Mouse (Mus musculus): ENCODE data around the gene Cacna1c.

The Cacna1c gene

DNA sequence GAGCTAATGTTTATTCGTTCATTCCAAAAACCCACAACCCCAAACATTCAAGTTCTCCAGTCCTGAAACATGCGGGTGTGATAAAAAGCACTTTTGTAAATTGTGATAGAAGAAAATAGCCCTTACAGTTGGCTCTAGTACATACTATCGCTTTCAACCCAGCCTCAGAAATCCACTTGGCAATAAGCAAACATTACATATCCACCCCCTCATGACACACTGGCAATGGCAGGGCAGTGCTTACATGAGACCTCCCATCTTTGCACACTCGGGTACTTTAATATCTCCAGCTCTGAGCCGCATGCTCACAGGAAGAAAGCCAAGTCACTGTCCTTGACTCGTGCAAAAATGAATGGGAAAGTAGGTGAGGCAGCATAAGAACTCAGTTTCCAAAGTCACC is 232.4 kb downstream of the Cacna1c start:
- DNase-seq (ENCODE audit: low spot score in 2 of 2): no peak

DNA sequence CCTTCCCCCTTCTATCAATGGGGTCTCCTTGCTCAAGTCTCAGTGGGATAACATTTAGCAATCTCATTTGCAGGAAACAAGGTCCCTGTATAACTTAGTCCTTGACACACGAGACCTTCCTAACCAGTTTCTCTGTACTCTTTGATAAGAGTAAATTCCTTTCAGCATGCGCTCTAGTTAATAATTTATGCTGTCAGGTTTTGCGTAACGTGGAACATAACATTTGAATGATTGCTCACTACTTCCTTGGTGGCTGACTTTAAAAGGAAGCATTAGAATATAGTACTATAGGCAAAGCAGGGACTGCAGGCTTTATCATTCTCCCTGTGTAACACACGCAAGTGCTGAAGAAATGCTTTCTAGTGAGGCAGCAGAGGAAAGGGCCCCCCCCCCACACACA is 232.9 kb downstream of the Cacna1c start:
- no peak for DNase-seq (ENCODE audit: low spot score in 2 of 2)

DNA sequence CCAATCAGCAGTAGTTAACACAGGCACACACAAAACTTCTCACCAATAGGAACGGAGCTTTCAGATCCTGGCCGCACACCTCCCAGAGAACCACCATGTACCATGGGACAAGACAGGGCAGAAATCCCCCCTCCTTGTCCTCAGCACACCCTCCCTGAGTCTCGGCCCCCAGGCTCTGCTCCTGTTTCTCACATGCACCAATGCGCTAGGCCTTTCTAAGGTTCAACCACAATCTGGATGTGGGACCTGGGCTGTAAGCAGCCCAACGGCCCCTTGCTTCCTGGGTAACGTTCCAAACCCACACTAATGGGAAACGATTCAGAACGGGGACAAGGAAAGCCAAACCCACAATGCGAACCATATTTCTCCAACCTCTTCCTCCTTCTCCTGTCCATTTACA is 237.7 kb downstream of the Cacna1c start:
- DNase-seq (ENCODE audit: low spot score in 2 of 2): no peak

DNA sequence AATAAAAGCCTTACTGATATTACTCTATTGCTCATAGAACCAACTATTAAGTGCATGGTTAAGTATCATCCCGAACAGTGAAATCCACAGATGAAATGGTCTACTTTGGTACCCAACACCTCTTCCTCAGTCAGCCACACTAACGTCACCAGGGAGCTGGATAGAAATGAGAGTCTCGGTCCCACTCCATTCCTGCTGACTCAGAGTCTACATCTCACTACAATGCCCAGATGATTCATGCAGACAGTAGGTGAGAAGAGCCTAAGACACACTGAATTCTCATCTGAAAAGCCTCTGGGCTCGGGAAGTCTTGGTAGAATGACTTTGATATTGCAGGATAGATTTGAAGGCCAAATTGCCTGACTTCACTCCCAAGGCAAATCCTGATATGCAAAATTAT is 240.0 kb downstream of the Cacna1c start:
- DNase-seq (ENCODE audit: low spot score in 2 of 2): no peak

DNA sequence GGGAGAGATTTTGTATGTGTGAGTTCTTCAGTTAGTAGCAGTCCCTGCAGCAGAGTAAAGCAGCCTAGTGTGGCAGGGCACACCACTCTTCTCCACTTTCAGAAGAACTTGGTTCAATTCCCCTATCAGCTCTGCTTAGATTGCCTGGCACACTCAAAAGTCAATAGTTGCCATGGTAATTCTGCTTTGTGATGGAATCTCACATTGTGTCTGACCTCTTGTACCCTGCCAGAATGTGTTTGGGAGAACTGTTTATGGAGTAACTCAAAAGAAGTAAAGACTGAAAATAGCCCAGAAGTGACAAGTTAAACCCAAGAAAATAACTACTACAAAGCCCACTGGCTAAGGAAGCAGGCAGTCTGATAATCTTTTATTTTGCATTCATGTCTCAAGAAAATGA is 240.4 kb downstream of the Cacna1c start:
- no peak for DNase-seq (ENCODE audit: low spot score in 2 of 2)

DNA sequence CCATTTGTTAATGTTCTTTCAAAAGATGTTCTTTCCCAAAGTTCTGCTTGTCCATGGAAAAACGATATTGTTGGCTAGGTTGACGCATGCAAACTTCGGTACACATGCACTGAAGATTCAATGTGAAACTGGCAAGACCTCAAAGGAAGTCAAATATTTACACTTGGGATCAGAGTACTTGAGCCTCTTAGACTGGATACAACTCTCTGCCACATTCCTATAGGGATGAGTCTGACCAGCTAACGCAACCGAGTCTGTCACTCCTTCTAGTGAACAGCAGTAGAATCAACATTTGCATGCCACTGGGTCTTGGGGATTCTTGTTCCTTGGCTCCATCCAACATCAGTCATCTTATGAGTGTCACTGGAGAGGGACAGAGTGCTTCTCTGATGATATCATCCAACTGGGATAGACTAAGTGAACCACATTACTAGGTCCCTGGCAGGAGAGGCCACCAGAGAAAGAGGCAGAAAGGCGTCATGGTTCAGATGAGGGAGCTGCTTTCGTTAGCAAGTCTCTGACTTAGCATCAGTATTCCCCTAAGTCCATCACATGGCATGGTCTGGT is 241.1 kb downstream of the Cacna1c start:
- no peak for DNase-seq (ENCODE audit: low spot score in 2 of 2)

DNA sequence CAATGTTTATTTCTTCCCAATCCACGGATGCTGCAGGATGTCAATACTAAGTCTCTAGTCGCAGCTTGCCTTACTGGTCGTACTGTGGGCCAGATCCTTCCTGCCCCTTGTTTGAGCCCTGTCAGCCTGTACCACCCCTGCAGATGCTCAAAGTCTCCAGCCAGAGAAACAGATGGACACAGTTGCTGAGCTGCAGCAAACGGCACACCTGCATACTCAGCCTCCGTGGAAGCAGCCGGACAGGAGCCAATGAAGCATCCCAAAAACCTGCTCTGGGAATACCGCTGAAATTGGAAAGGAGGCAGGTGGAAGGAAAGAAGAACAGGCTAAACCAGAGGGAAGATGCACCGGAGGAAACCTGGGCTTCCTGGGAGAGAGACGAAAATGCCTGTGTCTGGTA is 243.8 kb downstream of the Cacna1c start:
- DNase-seq (ENCODE audit: low spot score in 2 of 2): no peak

DNA sequence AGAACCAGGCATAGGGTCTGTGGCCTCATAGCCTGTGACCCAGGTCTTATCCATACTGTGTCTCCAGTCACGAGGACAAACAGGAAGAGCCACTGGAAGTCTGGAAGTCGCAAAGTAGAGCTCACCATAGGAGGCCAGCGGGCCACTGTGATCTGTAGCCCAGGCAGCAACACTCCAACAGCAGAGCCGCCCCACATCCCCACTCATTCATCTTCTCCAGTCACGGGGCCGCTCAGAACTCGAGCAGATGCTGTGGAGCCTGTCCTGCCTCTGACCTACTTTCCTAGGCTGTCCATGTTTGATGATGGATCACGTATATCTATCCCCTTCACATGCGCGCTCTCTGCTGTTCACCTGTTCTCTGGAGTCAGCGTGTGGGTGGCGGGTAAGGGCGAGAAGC is 246.0 kb downstream of the Cacna1c start:
- no peak for DNase-seq (ENCODE audit: low spot score in 2 of 2)

DNA sequence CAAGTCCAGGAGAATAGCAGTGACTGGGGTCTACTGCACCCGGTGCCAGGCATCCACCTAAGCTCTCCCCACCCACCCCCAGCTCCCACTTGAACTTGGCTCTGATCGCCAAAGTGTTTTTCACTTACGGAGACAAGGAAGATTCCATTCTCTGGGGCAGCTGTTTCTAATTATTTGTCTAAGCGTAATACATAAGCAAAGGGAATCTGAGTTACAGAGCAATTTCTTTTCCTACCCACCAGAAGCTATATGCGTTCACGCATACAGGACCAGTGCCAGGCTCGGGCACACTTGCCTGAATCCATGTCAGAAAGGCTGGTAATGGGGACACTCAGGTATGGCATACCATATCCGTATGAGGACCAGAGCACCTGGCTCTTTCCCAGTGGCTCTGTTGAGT is 248.9 kb downstream of the Cacna1c start:
- no peak for DNase-seq (ENCODE audit: low spot score in 2 of 2)

DNA sequence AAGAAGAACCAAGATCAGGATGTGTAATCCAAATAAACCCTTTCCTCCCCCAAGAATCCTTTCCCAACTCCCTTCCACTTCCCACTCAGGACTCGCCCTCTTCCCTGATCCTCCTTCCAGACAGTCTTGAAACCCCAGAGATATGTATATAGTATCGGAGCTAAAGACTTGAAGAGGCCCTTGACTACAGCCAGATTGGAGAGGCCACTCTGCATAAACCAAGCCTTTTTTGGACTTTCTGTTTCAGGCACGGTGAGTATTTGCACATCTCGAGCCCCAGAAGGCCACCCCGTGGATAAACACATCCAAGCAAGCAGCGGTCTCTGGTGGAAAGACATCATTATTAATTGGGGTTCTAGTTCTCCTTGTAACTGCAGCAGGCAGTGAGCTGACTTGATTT is 249.6 kb downstream of the Cacna1c start:
- DNase-seq (ENCODE audit: low spot score in 2 of 2): no peak

DNA sequence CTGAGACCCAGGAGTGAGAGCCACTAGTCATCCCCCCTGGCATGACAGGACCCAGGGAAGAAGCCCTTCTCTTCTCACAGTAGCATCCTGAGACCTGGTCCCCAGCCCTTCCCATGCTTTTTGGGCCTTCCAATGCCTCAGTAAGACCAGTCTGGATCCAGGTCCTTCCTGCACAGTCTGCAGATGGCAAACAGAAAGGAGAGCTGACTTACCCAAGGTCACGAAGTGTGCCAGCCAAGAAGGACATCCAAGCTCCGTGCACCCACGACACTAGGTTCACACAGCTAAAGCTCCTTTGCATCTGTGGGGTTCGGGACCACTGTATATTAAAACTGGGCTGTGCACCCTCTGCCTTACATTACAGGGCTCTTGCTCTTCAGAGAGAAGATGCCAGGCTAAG is 252.1 kb downstream of the Cacna1c start:
- DNase-seq (ENCODE audit: low spot score in 2 of 2): no peak

DNA sequence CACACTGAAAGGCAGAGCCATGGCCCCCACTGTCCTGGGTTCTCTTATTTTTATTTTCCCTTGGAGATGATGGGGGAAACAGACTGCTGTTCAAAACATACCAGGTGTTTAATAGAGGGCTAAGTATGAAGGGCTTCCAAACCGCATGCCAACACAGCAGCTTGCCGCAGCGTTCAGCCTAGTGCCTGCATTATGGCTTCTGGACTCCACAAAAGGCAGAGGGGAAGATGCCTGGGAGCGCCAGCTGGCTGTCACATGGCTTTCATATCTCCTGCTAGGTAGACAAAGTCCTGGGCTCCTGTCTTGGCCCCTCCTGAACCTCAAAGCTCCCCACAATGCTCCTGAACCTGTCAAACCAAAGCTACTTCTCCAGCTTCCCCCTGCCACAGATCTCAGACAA is 254.4 kb downstream of the Cacna1c start:
- no peak for DNase-seq (ENCODE audit: low spot score in 2 of 2)

DNA sequence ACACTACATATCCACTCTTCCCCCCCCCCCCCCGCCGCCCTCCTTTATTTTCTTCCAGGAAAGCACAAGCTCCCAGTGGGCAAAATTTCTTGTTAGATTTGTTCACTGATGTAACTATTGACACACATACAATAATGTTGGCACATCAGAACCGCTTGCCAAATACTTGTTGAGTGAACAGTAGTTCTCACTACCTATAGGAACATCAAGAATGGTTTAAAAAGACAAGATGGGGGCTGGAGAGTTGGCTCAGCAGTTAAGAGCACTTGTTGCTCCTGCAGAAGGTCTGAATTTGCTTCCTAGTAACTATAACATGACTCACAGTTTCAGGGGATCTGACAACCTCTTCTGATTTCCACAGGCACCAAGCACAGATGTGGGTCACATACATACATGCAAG is 255.2 kb downstream of the Cacna1c start:
- DNase-seq (ENCODE audit: low spot score in 2 of 2): no peak

DNA sequence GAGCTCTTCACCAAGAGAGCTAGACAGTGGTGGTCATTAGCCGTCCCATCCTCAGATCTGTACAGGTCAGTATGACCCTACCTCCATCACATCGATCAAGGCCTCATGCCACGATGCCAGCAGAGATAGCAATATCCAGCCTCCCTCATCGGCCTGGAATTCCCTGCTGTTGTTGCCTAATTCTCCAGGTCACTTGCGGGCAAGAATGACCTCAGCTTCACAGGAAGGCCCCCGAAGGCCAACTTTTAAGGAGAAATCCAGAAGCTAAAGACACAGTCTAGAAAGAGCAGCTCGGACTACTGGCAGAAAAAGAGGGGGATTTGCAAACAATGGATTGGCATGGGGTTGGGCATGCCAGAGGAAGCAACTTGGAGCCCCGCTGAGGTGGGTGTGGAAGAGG is 256.6 kb downstream of the Cacna1c start:
- no peak for DNase-seq (ENCODE audit: low spot score in 2 of 2)

DNA sequence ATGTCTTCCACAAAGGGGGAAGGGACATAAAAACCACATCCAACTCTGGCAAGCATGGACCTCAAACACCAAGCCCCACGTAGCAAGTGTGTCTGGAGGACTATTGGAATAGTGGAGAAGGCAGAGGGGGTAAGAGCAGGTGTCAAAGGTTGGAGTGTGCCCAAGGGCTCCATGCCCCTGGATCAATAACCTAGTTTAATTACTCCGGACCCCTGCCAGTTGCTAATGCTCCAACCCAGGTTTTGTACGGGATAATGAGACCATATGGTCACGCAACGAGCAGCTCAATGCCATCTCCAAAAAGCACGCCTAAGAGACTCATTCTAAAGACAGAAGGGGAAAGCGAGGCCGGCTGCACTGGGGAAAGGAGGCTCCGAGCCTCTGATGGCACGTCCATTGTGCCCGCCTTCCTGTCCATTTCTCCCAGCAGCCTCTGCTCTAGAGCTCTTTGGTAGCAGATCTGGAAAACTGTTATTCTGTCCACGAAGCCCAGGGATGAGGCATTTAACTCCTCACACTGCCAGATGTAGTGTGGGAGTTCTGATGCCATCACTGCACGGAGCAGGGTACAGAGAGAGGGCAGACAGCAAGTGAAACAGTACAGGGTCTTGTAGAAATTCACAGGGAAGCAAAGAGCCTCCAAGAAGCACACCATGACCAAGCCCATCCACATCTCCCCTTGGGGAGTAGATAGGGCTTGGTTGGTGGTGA is 257.7 kb downstream of the Cacna1c start:
- no peak for DNase-seq (ENCODE audit: low spot score in 2 of 2)

DNA sequence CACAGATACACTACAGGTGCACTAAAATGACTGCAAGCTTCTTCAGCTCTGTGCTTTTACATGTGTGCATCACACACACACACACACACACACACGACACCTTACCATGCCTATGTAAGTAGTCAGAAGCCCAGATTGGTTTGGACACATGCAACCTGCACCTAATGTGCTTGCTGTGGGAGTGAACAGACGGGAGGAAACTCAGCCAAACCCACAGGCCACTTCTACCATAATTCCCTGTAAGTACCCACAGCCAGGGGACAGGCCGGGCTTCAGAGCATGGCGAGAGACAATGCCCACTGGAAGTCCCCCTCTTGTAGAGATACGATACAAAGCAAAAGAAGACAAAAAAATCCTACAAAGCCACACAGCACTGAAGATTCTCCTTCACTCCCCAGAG is 258.7 kb downstream of the Cacna1c start:
- DNase-seq (ENCODE audit: low spot score in 2 of 2): no peak

DNA sequence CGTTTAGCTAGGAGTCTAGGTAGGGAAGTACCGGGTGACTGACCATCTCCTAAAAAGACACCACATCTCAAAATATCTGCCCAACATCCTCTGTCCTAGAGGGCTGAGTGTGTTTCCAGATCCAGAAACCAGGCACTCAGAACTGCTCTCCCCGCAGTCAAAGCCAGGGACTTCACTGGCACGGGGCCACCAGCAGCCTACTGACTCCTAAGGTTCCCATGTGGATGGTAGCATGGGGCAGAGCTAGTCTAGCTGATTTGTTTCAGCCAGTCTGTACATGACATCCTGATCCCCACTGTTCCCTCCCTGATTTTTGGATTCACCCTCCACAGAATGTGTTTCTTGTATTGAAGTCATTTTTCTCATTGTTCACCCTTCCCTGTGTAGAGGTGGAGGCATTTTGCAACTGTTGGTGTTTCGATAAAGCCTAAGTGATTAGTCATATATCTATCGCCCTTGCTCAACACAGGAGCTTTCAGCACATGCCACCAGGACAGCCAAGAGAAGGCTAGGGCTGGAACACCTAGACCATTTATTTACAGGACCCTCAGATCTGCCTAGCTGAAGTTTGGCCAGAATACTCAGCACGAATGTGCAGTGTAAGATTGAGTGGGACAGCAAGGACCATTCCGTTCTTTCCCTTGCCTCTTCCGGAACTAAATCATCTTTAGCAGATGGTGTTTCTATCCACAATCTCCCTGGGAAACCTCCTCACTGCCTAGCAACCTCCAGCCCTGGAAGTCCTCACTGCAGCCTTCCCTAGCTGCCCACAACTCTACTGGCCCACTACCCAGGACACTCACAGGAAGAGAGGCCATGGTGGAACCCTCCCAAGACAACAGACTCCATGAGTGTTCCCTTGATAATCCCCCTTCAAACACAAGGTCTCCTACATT is 260.4 kb downstream of the Cacna1c start:
- DNase-seq (ENCODE audit: low spot score in 2 of 2): peak in 1 of 2 experiments; percentile 25

DNA sequence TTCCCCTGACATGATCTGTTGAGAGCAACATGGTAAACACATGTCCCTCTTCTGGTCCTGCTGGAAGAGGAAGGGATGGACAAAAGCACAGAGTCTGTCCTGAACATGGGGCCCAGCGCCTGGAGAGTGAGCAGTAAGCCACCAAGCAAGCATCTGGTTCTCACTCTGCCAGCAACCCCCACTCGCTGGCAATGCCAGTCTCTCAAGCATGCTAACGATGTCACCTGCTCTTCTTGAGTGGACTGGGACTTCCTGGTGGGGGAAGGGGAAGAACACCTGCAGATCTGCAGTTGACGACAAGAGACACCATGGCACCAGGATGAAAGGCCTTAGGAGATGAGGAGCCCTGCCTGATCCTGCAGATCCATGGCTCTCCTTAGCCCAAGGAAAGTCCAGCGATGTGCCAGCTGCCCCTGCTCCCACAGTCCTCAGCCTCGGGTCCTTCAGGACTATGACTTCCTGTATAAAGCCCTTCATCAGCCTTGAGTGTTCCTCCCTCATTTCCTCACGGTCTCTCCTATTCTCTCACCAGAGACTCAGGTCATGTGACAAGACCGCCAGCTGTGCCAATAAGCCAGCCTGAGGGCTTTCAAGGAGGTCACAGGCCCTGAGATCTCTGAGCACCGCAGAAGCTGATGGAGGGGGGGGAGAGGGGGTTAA is 261.8 kb downstream of the Cacna1c start:
- no peak for DNase-seq (ENCODE audit: low spot score in 2 of 2)

DNA sequence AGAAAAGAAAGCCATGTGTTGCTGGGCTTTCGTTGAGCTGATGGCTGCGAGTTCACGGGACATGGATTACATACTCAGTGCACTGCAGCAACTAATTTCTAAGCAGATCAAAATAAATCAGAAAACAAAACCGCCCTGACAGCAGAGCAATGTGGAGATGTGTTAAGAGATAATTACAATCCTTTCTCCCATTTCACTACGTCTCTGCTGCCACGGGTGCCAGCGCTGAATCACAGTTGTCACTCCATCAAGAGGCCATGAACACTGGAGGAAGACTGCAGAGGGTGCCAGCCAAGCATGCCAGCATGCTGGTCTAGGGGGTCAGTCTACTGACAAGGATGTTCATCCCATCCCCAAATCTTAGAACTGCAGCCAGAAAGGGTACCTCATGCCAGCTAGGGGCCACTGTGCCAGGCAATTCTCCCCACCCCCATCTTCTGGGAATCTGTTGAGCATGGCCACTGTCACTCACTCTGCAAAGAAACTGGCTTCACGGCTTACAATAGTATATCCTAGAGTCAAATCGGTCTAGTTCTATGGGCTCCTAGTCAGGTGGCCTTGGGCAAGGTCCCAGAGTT is 263.1 kb downstream of the Cacna1c start:
- no peak for DNase-seq (ENCODE audit: low spot score in 2 of 2)

DNA sequence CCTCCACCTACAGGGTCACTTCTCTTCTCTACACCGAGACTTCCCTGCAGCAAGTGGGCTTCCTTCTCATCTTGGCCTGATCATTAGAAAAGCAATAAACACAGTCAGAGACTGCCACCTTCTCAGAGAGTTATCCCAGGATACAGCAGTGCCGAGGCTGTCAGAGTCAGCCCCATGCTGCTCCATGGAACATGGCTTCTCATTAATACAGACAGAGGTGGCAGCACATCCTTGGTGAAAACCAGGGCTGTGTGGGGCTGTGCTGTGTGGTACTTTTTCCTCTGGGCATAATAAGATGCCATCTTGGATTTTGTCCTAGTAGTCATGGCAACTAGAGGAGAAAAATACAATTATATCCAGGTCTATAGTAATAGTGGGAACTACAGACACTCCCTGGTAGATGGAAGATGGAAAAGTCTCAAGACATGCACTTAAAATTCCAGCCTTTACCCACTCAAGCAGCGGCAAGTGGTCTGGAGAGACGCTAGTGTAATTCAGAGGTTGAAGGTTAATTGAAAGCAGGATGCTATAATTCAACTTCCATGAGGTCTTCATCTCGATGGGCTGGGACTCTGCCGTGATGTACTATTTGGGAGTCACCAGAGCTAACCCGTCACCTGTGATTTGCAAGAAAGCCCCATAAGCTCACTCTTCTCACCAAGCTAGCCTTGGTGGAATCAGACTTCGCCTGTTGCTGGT is 264.1 kb downstream of the Cacna1c start:
- no peak for DNase-seq (ENCODE audit: low spot score in 2 of 2)

DNA sequence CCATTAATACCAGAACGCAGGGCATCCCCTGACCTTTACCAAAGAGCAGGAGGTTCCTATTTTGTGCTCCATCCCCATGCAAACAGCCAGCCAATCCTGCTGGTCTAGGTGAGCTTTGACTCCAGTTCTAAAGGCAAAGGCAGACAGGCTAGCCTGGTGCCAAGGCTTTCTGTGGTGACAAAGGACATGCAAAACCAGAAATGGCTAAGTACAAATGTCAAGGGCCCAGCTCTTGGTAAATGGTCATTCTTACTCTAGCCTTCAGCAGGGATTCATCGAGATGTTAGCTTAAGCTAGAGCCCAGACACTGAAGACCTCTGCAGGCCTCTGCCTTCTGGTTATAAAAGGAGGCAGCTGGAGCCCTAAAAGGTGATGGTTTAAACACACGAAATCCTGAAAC is 269.5 kb downstream of the Cacna1c start:
- no peak for DNase-seq (ENCODE audit: low spot score in 2 of 2)

Data from heart, adult 9 months (tissue).